In the genomic region with DNA sequence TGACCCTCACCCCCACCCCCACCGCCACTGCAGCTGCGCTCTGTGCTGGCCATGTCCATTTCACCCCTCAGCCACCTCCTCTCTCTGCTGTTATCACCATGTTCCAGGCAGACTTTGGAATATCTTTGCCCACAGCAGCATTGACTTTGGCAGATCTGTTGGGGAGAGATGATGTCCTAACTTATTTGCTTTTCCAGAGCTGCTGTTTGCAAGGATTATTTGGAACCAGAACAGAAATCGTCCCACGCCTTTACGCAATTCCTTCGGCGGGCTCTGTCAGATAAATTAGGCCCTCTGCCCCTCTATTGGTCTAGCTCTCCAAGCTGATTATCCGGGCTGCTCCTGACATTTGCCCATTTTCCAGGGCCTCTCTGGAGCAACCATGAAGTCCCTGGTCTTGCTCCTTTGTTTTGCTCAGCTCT, we compare ENCODE assay signal across 37 mouse cellular contexts. TPM values are rescaled to one million over a fixed set of nuclear protein-coding genes. Genes with fewer than 3 reads are reported as not detected.
DNase-seq lines count a peak whose midpoint lies in the region; ATAC-seq and TF ChIP-seq lines count a peak whose summit lies in the region.
"Had no signal": no experiment of that assay in that cellular context is flagged by ENCODE, and none has a peak within 500 bp of the region (broad histone marks: within the 10 kb centered on the region; RNA-seq: fewer than 3 reads in every experiment).

No protein-coding gene starts in this region.

- no peaks in the 10 kb centered on the region for H3K36me3 ChIP-seq in heart, adult 2 months (ENCODE audit: control insufficient read depth, insufficient read depth, low read length)
- peaks cover 0 to 13% of the 10 kb centered on the region in 2 experiments; a peak in 1 of 4 replicates for H3K36me3 ChIP-seq in MEL (ENCODE audit: control insufficient read depth in 1 of 2, insufficient read depth in 2 of 2, low read length in 2 of 2)
- peaks cover 25% of the 10 kb centered on the region for H3K36me3 ChIP-seq in liver, adult 2 months (ENCODE audit: control insufficient read depth, insufficient read depth, low read length)
- no peaks in the 10 kb centered on the region for H3K36me3 ChIP-seq in liver, embryonic 15.5 days (replicated peaks)
- no peaks in the 10 kb centered on the region for H3K36me3 ChIP-seq in midbrain, embryonic 13.5 days
- H3K36me3 ChIP-seq: forebrain, embryonic 10.5 days; forebrain, embryonic 15.5 days; hindbrain, embryonic 12.5 days; intestine, embryonic 15.5 days; lung, embryonic 15.5 days; midbrain, embryonic 10.5 days; neural tube, embryonic 12.5 days had no signal

- H3K9me3 ChIP-seq in MEL (replicated peaks; ENCODE audit: insufficient read depth, low read length), result no peaks in the 10 kb centered on the region
- H3K9me3 ChIP-seq in liver, embryonic 15.5 days (replicated peaks), result no peaks in the 10 kb centered on the region
- H3K9me3 ChIP-seq in midbrain, embryonic 13.5 days, result no peaks in the 10 kb centered on the region
- H3K9me3 ChIP-seq: forebrain, embryonic 10.5 days; forebrain, embryonic 15.5 days; hindbrain, embryonic 12.5 days; intestine, embryonic 15.5 days; lung, embryonic 15.5 days; midbrain, embryonic 10.5 days; neural tube, embryonic 12.5 days had no signal

- H3K27me3 ChIP-seq in heart, adult 2 months (ENCODE audit: control insufficient read depth, insufficient read depth, low read length), result no peaks in the 10 kb centered on the region
- H3K27me3 ChIP-seq in MEL (ENCODE audit: control insufficient read depth in 1 of 2, insufficient read depth in 2 of 2, low read length in 2 of 2), result no peaks in the 10 kb centered on the region
- no peaks in the 10 kb centered on the region for H3K27me3 ChIP-seq in liver, adult 2 months (ENCODE audit: control insufficient read depth, insufficient read depth, low read length)
- H3K27me3 ChIP-seq in liver, embryonic 15.5 days, result no peaks in the 10 kb centered on the region
- H3K27me3 ChIP-seq in midbrain, embryonic 13.5 days, result no peaks in the 10 kb centered on the region
- H3K27me3 ChIP-seq: forebrain, embryonic 15.5 days; hindbrain, embryonic 12.5 days; intestine, embryonic 15.5 days; lung, embryonic 15.5 days; neural tube, embryonic 12.5 days had no signal

- no peaks in the 10 kb centered on the region for H3K4me1 ChIP-seq in heart, adult 2 months (ENCODE audit: control insufficient read depth, insufficient read depth, low read length)
- H3K4me1 ChIP-seq in MEL (ENCODE audit: control insufficient read depth in 1 of 2, insufficient read depth in 2 of 2, low read length in 2 of 2), result peaks cover 0 to 17% of the 10 kb centered on the region in 2 experiments; a peak in 3 of 4 replicates
- peaks cover 36% of the 10 kb centered on the region for H3K4me1 ChIP-seq in liver, adult 2 months (ENCODE audit: control insufficient read depth, insufficient read depth, low read length)
- peaks cover 16% of the 10 kb centered on the region for H3K4me1 ChIP-seq in liver, embryonic 15.5 days (replicated peaks)
- no peaks in the 10 kb centered on the region for H3K4me1 ChIP-seq in midbrain, embryonic 13.5 days (replicated peaks)
- H3K4me1 ChIP-seq: forebrain, embryonic 15.5 days; hindbrain, embryonic 12.5 days; intestine, embryonic 15.5 days; lung, embryonic 15.5 days; neural tube, embryonic 12.5 days had no signal

- TF ChIP-seq RAD21 in MEL (IDR thresholded peaks at IDR 0.05; ENCODE audit: low read depth, low read length), result no peak

- ATAC-seq in liver, embryonic 15.5 days (ENCODE audit: insufficient read depth), result peak; percentile 63
- ATAC-seq in midbrain, embryonic 13.5 days, result no peak
- ATAC-seq: CD4-positive, CD25-positive, alpha-beta regulatory T cell, adult 4 months; forebrain, embryonic 15.5 days; hindbrain, postnatal 0 days; intestine, embryonic 15.5 days had no signal

- H3K9ac ChIP-seq in heart, adult 2 months (ENCODE audit: low read depth, low read length), result no peak overlapping the region
- no peak overlapping the region for H3K9ac ChIP-seq in MEL (ENCODE audit: control insufficient read depth, low read depth, low read length, poor library complexity, severe bottlenecking)
- H3K9ac ChIP-seq in liver, adult 2 months (ENCODE audit: low read depth, low read length), result peak overlapping the region; percentile 91
- no peak overlapping the region for H3K9ac ChIP-seq in liver, embryonic 15.5 days
- no peak overlapping the region for H3K9ac ChIP-seq in midbrain, embryonic 13.5 days (replicated peaks)
- H3K9ac ChIP-seq: forebrain, embryonic 15.5 days; hindbrain, embryonic 12.5 days; intestine, embryonic 15.5 days; lung, embryonic 15.5 days; neural tube, embryonic 12.5 days had no signal

- H3K4me3 ChIP-seq in heart, adult 2 months, result no peak overlapping the region
- H3K4me3 ChIP-seq in MEL (ENCODE audit: control insufficient read depth in 1 of 2, insufficient read depth in 1 of 2, low read depth in 2 of 2, low read length in 2 of 2), result no peak overlapping the region
- H3K4me3 ChIP-seq in liver, adult 2 months (ENCODE audit: insufficient read depth, low read depth, low read length), result peak overlapping the region; percentile 64
- peak overlapping the region; percentile 34 for H3K4me3 ChIP-seq in liver, embryonic 15.5 days (replicated peaks)
- no peak overlapping the region for H3K4me3 ChIP-seq in midbrain, embryonic 13.5 days (replicated peaks)
- H3K4me3 ChIP-seq: forebrain, embryonic 10.5 days; forebrain, embryonic 15.5 days; gastrocnemius, adult 2 months; hindbrain, embryonic 12.5 days; intestine, embryonic 15.5 days; lung, embryonic 15.5 days; midbrain, embryonic 10.5 days; myocyte; neural tube, embryonic 12.5 days had no signal

- peak; percentile 39; the same call in 1 of the 2 replicates for TF ChIP-seq EP300 in heart, adult 2 months (IDR thresholded peaks at IDR 0.05; ENCODE audit: insufficient read depth, low read depth, low read length)
- no peak for TF ChIP-seq EP300 in MEL (IDR thresholded peaks at IDR 0.05; ENCODE audit: low read depth in 1 of 2, low read length in 2 of 2)

- WGBS in heart, adult 2 months, result 73% methylated on average over 8 of the region's 8 CpGs
- 29% methylated on average over 8 of the region's 8 CpGs for WGBS in liver, adult 2 months
- WGBS in liver, embryonic 15.5 days (ENCODE audit: insufficient replicate concordance), result 66% methylated on average over 8 of the region's 8 CpGs
- 91% methylated on average over 8 of the region's 8 CpGs for WGBS in midbrain, embryonic 13.5 days

- H3K4me2 ChIP-seq in liver, embryonic 15.5 days, result no peak overlapping the region
- no peak overlapping the region for H3K4me2 ChIP-seq in midbrain, embryonic 13.5 days (replicated peaks)
- H3K4me2 ChIP-seq: forebrain, embryonic 15.5 days; hindbrain, embryonic 12.5 days; intestine, embryonic 15.5 days; lung, embryonic 15.5 days; neural tube, embryonic 12.5 days had no signal

- H3K79me2 ChIP-seq in heart, adult 2 months (replicated peaks; ENCODE audit: control insufficient read depth, insufficient read depth, low read length), result no peaks in the 10 kb centered on the region
- no peaks in the 10 kb centered on the region for H3K79me2 ChIP-seq in MEL (ENCODE audit: control insufficient read depth, insufficient read depth, low read length, poor library complexity)
- no peaks in the 10 kb centered on the region for H3K79me2 ChIP-seq in liver, adult 2 months (ENCODE audit: control insufficient read depth, insufficient read depth, low read length)

- no peak for TF ChIP-seq CTCF in heart, adult 2 months (IDR thresholded peaks at IDR 0.05)
- no peak for TF ChIP-seq CTCF in MEL (IDR thresholded peaks at IDR 0.05 in 2 of 3, conservative IDR thresholded peaks at IDR 0.05 in 1 of 3; ENCODE audit: control insufficient read depth in 1 of 3, insufficient read depth in 1 of 3, low read depth in 2 of 3, low read length in 3 of 3, poor library complexity in 1 of 3, severe bottlenecking in 1 of 3)
- no peak for TF ChIP-seq CTCF in liver, adult 2 months (IDR thresholded peaks at IDR 0.05; ENCODE audit: low read depth, low read length)

- peak in 1 of 2 experiments; percentile 24 for DNase-seq in heart, adult 2 months
- DNase-seq in heart, postnatal 4 days, result no peak
- DNase-seq in MEL (ENCODE audit: low read depth, low spot score), result no peak
- DNase-seq in liver, adult 2 months (ENCODE audit: extremely low read depth, low read depth, low spot score), result peak; percentile 100
- no peak for DNase-seq in kidney, adult 11 months
- DNase-seq: adrenal gland, adult 2 months; adrenal gland, postnatal 36 days; cerebellum, adult 2 months; cerebellum, postnatal 25 days; gastrocnemius, adult 2 months; gastrocnemius, postnatal 36 days; kidney, adult 9 months; kidney, postnatal 10 days; layer of hippocampus, postnatal 36 days; left cerebral cortex, postnatal 4 days; right cerebral cortex, adult 18-20 months; spleen, adult 18-20 months; thymus, adult 18-20 months; thymus, postnatal 25 days had no signal

- 0 out of 2 replicates have a peak, but pooled peaks have one; percentile 36 for TF ChIP-seq POLR2A in heart, adult 2 months (IDR thresholded peaks at IDR 0.05; ENCODE audit: insufficient read depth, low read depth, low read length)
- TF ChIP-seq POLR2A in MEL (IDR thresholded peaks at IDR 0.05; ENCODE audit: control insufficient read depth in 1 of 2, insufficient read depth in 1 of 2, low read depth in 1 of 2, low read length in 2 of 2, poor library complexity in 1 of 2), result no peak
- peak; percentile 85; the same call in 1 of the 2 replicates for TF ChIP-seq POLR2A in liver, adult 2 months (IDR thresholded peaks at IDR 0.05; ENCODE audit: extremely low read depth, insufficient read depth, low read length)

- no peak overlapping the region for H3K27ac ChIP-seq in heart, adult 2 months
- H3K27ac ChIP-seq in MEL (ENCODE audit: control insufficient read depth, low read depth, low read length), result no peak overlapping the region
- peak overlapping the region; percentile 98 for H3K27ac ChIP-seq in liver, adult 2 months (replicated peaks; ENCODE audit: insufficient read depth, low read depth, low read length)
- peak overlapping the region; percentile 84 for H3K27ac ChIP-seq in liver, embryonic 15.5 days (replicated peaks)
- no peak overlapping the region for H3K27ac ChIP-seq in midbrain, embryonic 13.5 days
- H3K27ac ChIP-seq: forebrain, embryonic 10.5 days; forebrain, embryonic 15.5 days; gastrocnemius, adult 2 months; hindbrain, embryonic 12.5 days; hindbrain, postnatal 0 days; intestine, embryonic 15.5 days; lung, embryonic 15.5 days; midbrain, embryonic 10.5 days; neural tube, embryonic 12.5 days; stomach, postnatal 0 days had no signal

- intact Hi-C loops in heart, adult 2 months (cut with DNase I), result no loop called here

RNA-seq across cellular contexts. Expression of a gene that starts 0.7 kb away (rescaled TPM):
- total RNA-seq in heart, adult 2 months (2021), result 1 to 10 TPM; 8.0 to 8.6 TPM
- 15.1 and 19.3 TPM in 2 replicates for polyA plus RNA-seq in heart, adult 2 months (2012; rRNA removed)
- total RNA-seq in heart, postnatal 4 days (2021), result 1 to 10 TPM; 8.6 to 9.8 TPM
- total RNA-seq in MEL (2012; rRNA removed), result 0.16 TPM in 1 of 2 replicates, not detected in the other
- under 1 TPM in 1 of 2 experiments, not detected in 1; 0.13 TPM for polyA plus RNA-seq in MEL (2012; ENCODE audit: insufficient read depth in 1 of 2, insufficient read length in 2 of 2, low read depth in 1 of 2, low replicate concordance in 2 of 2, missing spikeins in 1 of 2)
- 10,308 and 11,624 TPM in 2 replicates for total RNA-seq in liver, adult 2 months (2014; rRNA removed)
- 17,109 and 17,601 TPM in 2 replicates for polyA plus RNA-seq in liver, adult 2 months (2012; rRNA removed)
- 2,676 and 4,109 TPM in 2 replicates for polyA plus RNA-seq in liver, embryonic 15.5 days (2015; fragmentation: Nextera tagmentation; extraction: Ambion mirVana)
- polyA plus RNA-seq in midbrain, embryonic 13.5 days (2015; fragmentation: Nextera tagmentation; extraction: Ambion mirVana), result 0.24 TPM in 1 of 2 replicates, not detected in the other
- total RNA-seq: gastrocnemius, adult 2 months; hindbrain, postnatal 0 days; layer of hippocampus, postnatal 36 days; left cerebral cortex, postnatal 4 days; megakaryocyte progenitor cell, adult 5-6 weeks; midbrain, postnatal 0 days had no signal
- polyA plus RNA-seq: CD4-positive, CD25-positive, alpha-beta regulatory T cell, adult 4 months; cerebellum, adult 2 months; embryonic facial prominence, embryonic 11.5 days; forebrain, embryonic 10.5 days; forebrain, embryonic 15.5 days; hindbrain, embryonic 12.5 days; hindbrain, postnatal 0 days; midbrain, embryonic 10.5 days; myocyte had no signal

RNA-seq across cellular contexts. Expression of a gene that starts 26.4 kb away (rescaled TPM):
- under 1 TPM; 0.27 to 0.57 TPM for total RNA-seq in heart, adult 2 months (2021)
- 0.44 and 0.86 TPM in 2 replicates for polyA plus RNA-seq in heart, adult 2 months (2012; rRNA removed)
- not detected for total RNA-seq in heart, postnatal 4 days (2021)
- total RNA-seq in MEL (2012; rRNA removed), result 0.26 TPM in 1 of 2 replicates, not detected in the other
- polyA plus RNA-seq in MEL (2012; ENCODE audit: insufficient read depth in 1 of 2, insufficient read length in 2 of 2, low read depth in 1 of 2, low replicate concordance in 2 of 2, missing spikeins in 1 of 2), result under 1 TPM in 1 of 2 experiments, not detected in 1; 0.96 TPM
- total RNA-seq in liver, adult 2 months (2014; rRNA removed), result 107 and 165 TPM in 2 replicates
- 414 and 419 TPM in 2 replicates for polyA plus RNA-seq in liver, adult 2 months (2012; rRNA removed)
- polyA plus RNA-seq in liver, embryonic 15.5 days (2015; fragmentation: Nextera tagmentation; extraction: Ambion mirVana), result 7.3 and 12.9 TPM in 2 replicates
- polyA plus RNA-seq in midbrain, embryonic 13.5 days (2015; fragmentation: Nextera tagmentation; extraction: Ambion mirVana), result not detected in 2 replicates
- total RNA-seq: gastrocnemius, adult 2 months; hindbrain, postnatal 0 days; layer of hippocampus, postnatal 36 days; left cerebral cortex, postnatal 4 days; megakaryocyte progenitor cell, adult 5-6 weeks; midbrain, postnatal 0 days had no signal
- polyA plus RNA-seq: CD4-positive, CD25-positive, alpha-beta regulatory T cell, adult 4 months; cerebellum, adult 2 months; forebrain, embryonic 10.5 days; forebrain, embryonic 15.5 days; heart, embryonic 14.5 days; hindbrain, embryonic 12.5 days; lung, embryonic 15.5 days; midbrain, embryonic 10.5 days; neural tube, embryonic 12.5 days had no signal

RNA-seq across cellular contexts. Expression of a gene that starts 34.1 kb away (rescaled TPM):
- 10 to 100 TPM; 59.5 to 68.5 TPM for total RNA-seq in heart, adult 2 months (2021)
- polyA plus RNA-seq in heart, adult 2 months (2012; rRNA removed), result 13.0 and 19.3 TPM in 2 replicates
- 10 to 100 TPM; 68.4 to 69.1 TPM for total RNA-seq in heart, postnatal 4 days (2021)
- 116 and 147 TPM in 2 replicates for total RNA-seq in MEL (2012; rRNA removed)
- 100 to 1,000 TPM in 1 of 2 experiments, 10 to 100 TPM in 1; 90.2 to 139 TPM for polyA plus RNA-seq in MEL (2012; ENCODE audit: insufficient read depth in 1 of 2, insufficient read length in 2 of 2, low read depth in 1 of 2, low replicate concordance in 2 of 2, missing spikeins in 1 of 2)
- total RNA-seq in liver, adult 2 months (2014; rRNA removed), result 62.0 and 67.7 TPM in 2 replicates
- polyA plus RNA-seq in liver, adult 2 months (2012; rRNA removed), result 20.7 and 23.9 TPM in 2 replicates
- 58.3 and 60.7 TPM in 2 replicates for polyA plus RNA-seq in liver, embryonic 15.5 days (2015; fragmentation: Nextera tagmentation; extraction: Ambion mirVana)
- 87.0 and 99.6 TPM in 2 replicates for polyA plus RNA-seq in midbrain, embryonic 13.5 days (2015; fragmentation: Nextera tagmentation; extraction: Ambion mirVana)

RNA-seq across cellular contexts. Expression of a gene that starts 34.3 kb away (rescaled TPM):
- total RNA-seq in heart, adult 2 months (2021), result 10 to 100 TPM; 12.7 to 12.8 TPM
- polyA plus RNA-seq in heart, adult 2 months (2012; rRNA removed), result 10.3 and 16.1 TPM in 2 replicates
- 10 to 100 TPM in 1 of 2 experiments, 1 to 10 TPM in 1; 9.9 to 11.7 TPM for total RNA-seq in heart, postnatal 4 days (2021)
- total RNA-seq in MEL (2012; rRNA removed), result 20.4 and 28.7 TPM in 2 replicates
- polyA plus RNA-seq in MEL (2012; ENCODE audit: insufficient read depth in 1 of 2, insufficient read length in 2 of 2, low read depth in 1 of 2, low replicate concordance in 2 of 2, missing spikeins in 1 of 2), result 10 to 100 TPM in 1 of 2 experiments, not detected in 1; 23.8 TPM
- total RNA-seq in liver, adult 2 months (2014; rRNA removed), result 22.7 and 24.0 TPM in 2 replicates
- 16.9 and 19.9 TPM in 2 replicates for polyA plus RNA-seq in liver, adult 2 months (2012; rRNA removed)
- 22.9 and 27.6 TPM in 2 replicates for polyA plus RNA-seq in liver, embryonic 15.5 days (2015; fragmentation: Nextera tagmentation; extraction: Ambion mirVana)
- 26.3 and 27.7 TPM in 2 replicates for polyA plus RNA-seq in midbrain, embryonic 13.5 days (2015; fragmentation: Nextera tagmentation; extraction: Ambion mirVana)

RNA-seq across cellular contexts. Expression of a gene that starts 59.1 kb away (rescaled TPM):
- not detected for total RNA-seq in heart, adult 2 months (2021)
- polyA plus RNA-seq in heart, adult 2 months (2012; rRNA removed), result 0.26 TPM in 1 of 2 replicates, not detected in the other
- total RNA-seq in heart, postnatal 4 days (2021), result not detected
- total RNA-seq in MEL (2012; rRNA removed), result not detected in 2 replicates
- polyA plus RNA-seq in MEL (2012; ENCODE audit: insufficient read depth in 1 of 2, insufficient read length in 2 of 2, low read depth in 1 of 2, low replicate concordance in 2 of 2, missing spikeins in 1 of 2), result not detected
- total RNA-seq in liver, adult 2 months (2014; rRNA removed), result 574 and 911 TPM in 2 replicates
- polyA plus RNA-seq in liver, adult 2 months (2012; rRNA removed), result 312 and 372 TPM in 2 replicates
- polyA plus RNA-seq in liver, embryonic 15.5 days (2015; fragmentation: Nextera tagmentation; extraction: Ambion mirVana), result 2.2 and 4.9 TPM in 2 replicates
- polyA plus RNA-seq in midbrain, embryonic 13.5 days (2015; fragmentation: Nextera tagmentation; extraction: Ambion mirVana), result 0.15 TPM in 1 of 2 replicates, not detected in the other
- total RNA-seq: gastrocnemius, adult 2 months; gastrocnemius, postnatal 36 days; hindbrain, postnatal 0 days; layer of hippocampus, postnatal 36 days; left cerebral cortex, postnatal 4 days; megakaryocyte progenitor cell, adult 5-6 weeks; midbrain, postnatal 0 days had no signal
- polyA plus RNA-seq: CD4-positive, CD25-positive, alpha-beta regulatory T cell, adult 4 months; cerebellum, adult 2 months; embryonic facial prominence, embryonic 11.5 days; forebrain, embryonic 10.5 days; forebrain, embryonic 15.5 days; frontal cortex, adult 2 months; heart, embryonic 14.5 days; hindbrain, embryonic 12.5 days; hindbrain, postnatal 0 days; intestine, embryonic 15.5 days; lung, embryonic 15.5 days; midbrain, postnatal 0 days; myocyte; neural tube, embryonic 12.5 days had no signal

Comparison
In these comparisons a context has a peak if more than half of its experiments do, and no peak if none do; other contexts are left out.
1. RNA of a gene that starts 26.4 kb away (polyA plus RNA-seq): 414 to 419 TPM in liver, adult 2 months; 7.3 to 12.9 TPM in liver, embryonic 15.5 days, 0.96 TPM in MEL, 0.44 to 0.86 TPM in heart, adult 2 months and not detected in midbrain, embryonic 13.5 days; every median in the first group is over 10 times any median in the second.
2. H3K27ac ChIP-seq: peak in liver, adult 2 months (single experiment) and liver, embryonic 15.5 days (single experiment); none in heart, adult 2 months (single experiment), MEL (single experiment) and midbrain, embryonic 13.5 days (single experiment).
3. H3K4me3 ChIP-seq: peak in liver, adult 2 months (single experiment) and liver, embryonic 15.5 days (single experiment); none in heart, adult 2 months (single experiment), MEL (0 of 2) and midbrain, embryonic 13.5 days (single experiment).
4. POLR2A ChIP-seq: peak in heart, adult 2 months (single experiment) and liver, adult 2 months (single experiment); none in MEL (0 of 2).
5. RNA of a gene that starts 0.7 kb away (polyA plus RNA-seq): 17,109 to 17,601 TPM in liver, adult 2 months and 2,676 to 4,109 TPM in liver, embryonic 15.5 days; 15.1 to 19.3 TPM in heart, adult 2 months, 0.24 TPM in midbrain, embryonic 13.5 days and 0.13 TPM in MEL; every median in the first group is over 100 times any median in the second.